Mouse (Mus musculus): ENCODE data around the gene AC140267.1.

DNA sequence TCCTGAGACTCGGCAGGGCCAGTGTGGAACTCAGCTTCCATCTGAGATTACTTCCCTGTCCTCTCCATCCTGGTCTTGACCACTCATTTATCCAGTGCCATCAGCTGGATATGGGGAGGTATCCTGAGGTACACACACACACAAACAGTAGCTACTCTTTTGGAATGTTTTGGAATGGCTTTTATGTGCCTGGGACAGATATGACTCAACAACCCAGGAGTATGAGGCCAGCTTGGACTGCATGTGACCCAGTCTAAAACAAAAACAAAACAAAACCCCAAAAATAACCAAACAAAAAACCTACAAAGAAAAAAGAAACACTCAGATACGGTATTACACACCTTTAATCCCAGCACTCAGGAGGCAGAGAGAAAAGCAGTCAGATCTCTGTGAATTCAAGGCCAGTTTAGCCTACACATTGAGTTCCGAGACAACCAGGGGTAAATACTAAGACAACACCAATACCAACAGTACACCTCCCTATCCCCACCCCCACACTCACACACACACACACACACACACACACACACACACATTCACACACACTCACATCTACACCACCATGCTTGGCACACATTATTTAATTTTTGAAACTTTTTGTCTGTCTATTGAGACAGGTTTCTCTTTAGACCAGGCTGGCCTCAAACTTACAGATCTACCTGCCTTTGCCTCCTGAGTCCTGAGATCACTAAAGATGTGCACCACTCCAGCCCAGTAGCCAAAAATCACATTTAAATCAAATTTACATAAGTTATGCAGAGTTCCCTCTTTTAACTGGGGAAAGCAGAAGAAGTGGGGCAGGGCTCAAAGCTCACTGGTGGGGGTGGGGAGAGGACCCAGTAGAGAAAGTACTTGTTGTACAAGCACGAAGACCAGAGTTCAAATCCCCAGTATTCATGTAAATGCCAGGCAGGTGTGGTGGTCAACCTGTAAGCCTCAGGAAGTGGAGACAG is 15.7 kb upstream of the AC140267.1 start:
- TF ChIP-seq CTCF (IDR thresholded peaks at IDR 0.05; ENCODE audit: low read depth) = no peak
- TF ChIP-seq EP300 (IDR thresholded peaks at IDR 0.05; ENCODE audit: low read depth) = no peak
